Mouse (Mus musculus) urinary bladder, postnatal 14 days (tissue): ENCODE measurements around the gene Ret.

Experiments
- DNase-seq: peaks from one replicate; pipeline ENCODE4 v3.0.0; 2021; ENCODE audit warnings: low spot score

Gene Ret

GRCm38 (mm10) chr6:118111810-118112209, 85.7 kb downstream of the Ret start:
- DNase-seq = no peak
